Mouse (Mus musculus): ENCODE data around the gene Mrpl9. TPM values are rescaled to one million over a fixed set of nuclear protein-coding genes. Genes with fewer than 3 reads are reported as not detected.

The Mrpl9 gene
- polyA plus RNA-seq, 1 experiment from 2014 or later = 62.1 TPM

DNA sequence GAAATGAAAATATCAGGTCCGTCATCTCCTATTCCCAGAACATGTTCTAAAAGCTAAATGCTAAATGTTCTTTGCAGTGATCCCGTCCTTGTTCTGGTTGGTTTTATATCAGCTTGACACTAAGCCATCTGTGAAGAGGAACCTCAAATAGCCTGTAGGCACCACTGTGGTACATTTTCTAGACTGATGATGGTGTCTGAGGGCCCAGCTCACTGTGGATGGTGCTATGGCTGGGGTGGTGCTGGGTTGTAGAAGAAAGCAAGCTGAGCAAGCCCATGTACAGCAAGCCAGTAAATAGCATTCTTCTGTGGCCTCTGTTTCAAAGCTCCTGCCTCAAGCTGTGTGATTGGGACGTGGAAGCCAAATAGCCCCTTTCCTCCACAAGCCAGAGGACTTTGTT, 13.9 kb downstream of the Mrpl9 start:
- ATAC-seq = no peak
- Histone ChIP-seq H3K27ac (ENCODE audit: low read length) (peak overlapping the region; percentile 35; the same call in 1 of the 2 replicates), H3K4me2 (ENCODE audit: low read length) (no peak overlapping the region), H3K9ac (replicated peaks; ENCODE audit: low read depth, low read length) (no peak overlapping the region), H3K9me3 (ENCODE audit: control insufficient read depth, low read length) (no peaks in the 10 kb centered on the region), H3K4me3 (replicated peaks; ENCODE audit: low read length) (no peak overlapping the region), H3K27me3 (replicated peaks; ENCODE audit: control insufficient read depth, insufficient read depth, low read length) (no peaks in the 10 kb centered on the region), H3K36me3 (ENCODE audit: control insufficient read depth, insufficient read depth) (no peaks in the 10 kb centered on the region), H3K4me1 (replicated peaks; ENCODE audit: control insufficient read depth, insufficient read depth, low read length) (peaks cover 4% of the 10 kb centered on the region; the same call in 1 of the 2 replicates)
- 82% methylated on average over 3 of the region's 3 CpGs for WGBS

DNA sequence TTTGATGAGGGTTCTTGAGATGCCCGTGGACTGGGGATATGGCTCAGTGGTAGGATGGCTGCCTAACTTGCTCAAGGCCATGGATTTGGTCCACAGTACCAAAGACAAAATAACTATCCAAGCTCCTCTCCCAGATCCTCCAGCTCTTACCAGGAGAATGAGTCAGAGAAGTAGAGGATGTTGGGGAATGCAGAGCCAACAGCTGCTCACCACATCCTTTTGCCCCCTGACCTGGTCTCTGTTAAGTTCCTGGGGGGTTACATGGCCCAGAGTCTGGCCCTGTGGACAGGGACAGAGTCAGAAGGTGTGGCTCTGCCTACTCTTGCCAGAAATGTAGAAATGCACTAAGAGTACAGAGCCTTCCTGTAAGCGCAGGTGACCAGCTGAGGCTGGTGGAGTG, 16.7 kb downstream of the Mrpl9 start:
- ATAC-seq = no peak
- Histone ChIP-seq H3K4me3 (replicated peaks; ENCODE audit: low read length) (no peak overlapping the region), H3K4me2 (ENCODE audit: low read length) (no peak overlapping the region), H3K9ac (replicated peaks; ENCODE audit: low read depth, low read length) (no peak overlapping the region), H3K27me3 (replicated peaks; ENCODE audit: control insufficient read depth, insufficient read depth, low read length) (no peaks in the 10 kb centered on the region), H3K9me3 (ENCODE audit: control insufficient read depth, low read length) (no peaks in the 10 kb centered on the region), H3K4me1 (replicated peaks; ENCODE audit: control insufficient read depth, insufficient read depth, low read length) (peaks cover 18% of the 10 kb centered on the region), H3K27ac (ENCODE audit: low read length) (no peak overlapping the region), H3K36me3 (ENCODE audit: control insufficient read depth, insufficient read depth) (no peaks in the 10 kb centered on the region)
- WGBS = 95% methylated on average over 2 of the region's 2 CpGs

DNA sequence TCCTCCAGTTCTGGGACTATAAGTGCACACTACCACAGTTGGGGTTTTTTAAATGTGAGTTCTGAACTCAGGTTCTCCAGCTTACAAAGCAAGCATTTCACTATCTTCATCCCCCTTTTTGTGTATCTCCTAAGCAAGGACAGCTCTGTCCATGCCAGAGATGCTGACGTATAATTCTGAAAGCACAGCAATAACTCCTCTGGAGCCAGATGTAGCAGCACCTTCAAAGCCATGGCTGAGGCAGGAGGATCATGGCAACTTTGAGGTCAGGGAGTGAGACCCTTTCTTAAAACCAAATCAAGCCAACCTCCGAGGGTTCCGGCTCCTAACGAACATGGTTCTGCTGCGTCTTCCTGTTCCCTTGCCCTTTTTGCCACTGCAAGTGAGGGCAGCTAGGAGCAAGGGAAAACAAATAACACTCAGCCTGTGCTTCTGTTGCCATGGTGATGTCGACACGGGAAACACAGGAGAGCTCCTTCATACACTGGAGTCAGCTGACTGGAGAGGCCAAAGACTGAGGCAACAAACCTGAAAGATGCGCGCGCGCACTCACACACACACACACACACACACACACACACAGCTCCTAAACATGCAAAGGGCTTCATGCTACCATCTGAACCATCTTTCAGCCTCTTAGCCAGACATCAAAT, 20.9 kb downstream of the Mrpl9 start:
- Histone ChIP-seq H3K27ac (ENCODE audit: low read length) (peak overlapping the region; percentile 95), H3K9me3 (ENCODE audit: control insufficient read depth, low read length) (no peaks in the 10 kb centered on the region), H3K4me3 (replicated peaks; ENCODE audit: low read length) (no peak overlapping the region), H3K4me1 (replicated peaks; ENCODE audit: control insufficient read depth, insufficient read depth, low read length) (peaks cover 28% of the 10 kb centered on the region), H3K27me3 (replicated peaks; ENCODE audit: control insufficient read depth, insufficient read depth, low read length) (no peaks in the 10 kb centered on the region), H3K4me2 (ENCODE audit: low read length) (no peak overlapping the region), H3K36me3 (ENCODE audit: control insufficient read depth, insufficient read depth) (no peaks in the 10 kb centered on the region), H3K9ac (replicated peaks; ENCODE audit: low read depth, low read length) (0 out of 2 replicates have a peak overlapping the region, but pooled peaks have one; percentile 23)
- ATAC-seq = peak; percentile 70
- WGBS = 20% methylated on average over 11 of the region's 11 CpGs

DNA sequence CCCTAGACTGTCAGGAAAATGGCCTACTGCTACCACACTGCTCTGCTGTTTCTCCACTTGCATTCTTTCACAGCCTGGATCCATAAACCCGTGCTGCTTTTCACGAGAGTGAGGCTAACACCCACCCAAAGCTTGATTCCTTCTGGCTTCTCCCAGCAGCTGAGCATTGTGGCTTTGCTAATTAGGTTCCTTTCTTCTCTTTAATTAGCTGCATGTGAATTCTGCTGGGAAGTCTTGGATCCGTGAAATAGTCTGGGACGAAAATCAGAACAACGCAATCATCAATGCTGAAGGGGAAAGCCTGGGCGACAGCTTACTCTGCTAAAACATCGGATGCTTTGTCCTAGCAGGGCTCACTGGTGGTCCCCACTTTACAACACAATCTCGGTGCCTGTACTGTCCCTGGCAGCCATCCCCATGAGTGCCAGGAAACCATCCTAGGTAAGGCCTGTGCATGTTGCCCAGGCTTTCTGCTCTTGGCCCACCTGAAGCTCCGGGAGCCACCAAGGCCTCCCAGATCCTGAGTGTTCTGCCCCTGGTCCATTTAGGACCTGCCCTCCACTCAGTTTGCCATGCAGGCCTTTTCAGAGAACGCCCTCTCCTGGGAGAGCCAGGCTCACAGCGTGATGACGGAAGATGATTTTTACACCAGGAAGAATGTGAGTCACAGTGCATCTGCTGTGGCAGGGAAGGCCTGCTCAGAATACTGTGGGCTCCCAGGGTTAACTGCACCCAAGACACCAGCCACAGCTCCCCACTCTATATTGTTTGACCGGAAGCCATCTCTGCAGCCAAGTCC, 22.7 kb downstream of the Mrpl9 start:
- Histone ChIP-seq H3K36me3 (ENCODE audit: control insufficient read depth, insufficient read depth) (no peaks in the 10 kb centered on the region), H3K9ac (replicated peaks; ENCODE audit: low read depth, low read length) (peak overlapping the region; percentile 33), H3K9me3 (ENCODE audit: control insufficient read depth, low read length) (no peaks in the 10 kb centered on the region), H3K4me1 (replicated peaks; ENCODE audit: control insufficient read depth, insufficient read depth, low read length) (peaks cover 28% of the 10 kb centered on the region), H3K4me3 (replicated peaks; ENCODE audit: low read length) (no peak overlapping the region), H3K27me3 (replicated peaks; ENCODE audit: control insufficient read depth, insufficient read depth, low read length) (no peaks in the 10 kb centered on the region), H3K27ac (ENCODE audit: low read length) (peak overlapping the region; percentile 95), H3K4me2 (ENCODE audit: low read length) (no peak overlapping the region)
- ATAC-seq = peak; percentile 86
- WGBS = 21% methylated on average over 13 of the region's 13 CpGs

DNA sequence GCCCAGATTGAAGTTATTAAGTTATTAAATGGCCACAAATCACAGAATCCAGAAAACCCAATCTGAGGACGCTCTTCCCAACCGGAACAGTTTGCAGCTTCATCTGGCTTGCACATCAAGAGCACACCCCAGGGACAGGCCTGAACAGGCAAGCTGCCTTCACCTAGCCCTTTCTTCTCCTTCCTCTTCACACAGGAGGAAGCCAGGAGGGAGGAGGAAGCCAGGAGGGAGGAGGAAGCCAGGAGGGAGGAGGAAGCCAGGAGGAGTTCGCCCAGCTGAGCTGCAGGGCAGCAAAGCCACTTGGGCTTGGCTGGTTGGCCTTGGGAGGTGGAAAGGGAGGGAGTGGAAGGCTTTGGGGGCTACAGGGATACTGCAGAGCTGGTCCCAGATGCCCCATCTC, 25.8 kb downstream of the Mrpl9 start:
- Histone ChIP-seq H3K9me3 (ENCODE audit: control insufficient read depth, low read length) (no peaks in the 10 kb centered on the region), H3K27me3 (replicated peaks; ENCODE audit: control insufficient read depth, insufficient read depth, low read length) (no peaks in the 10 kb centered on the region), H3K9ac (replicated peaks; ENCODE audit: low read depth, low read length) (no peak overlapping the region), H3K4me3 (replicated peaks; ENCODE audit: low read length) (no peak overlapping the region), H3K27ac (ENCODE audit: low read length) (no peak overlapping the region), H3K36me3 (ENCODE audit: control insufficient read depth, insufficient read depth) (no peaks in the 10 kb centered on the region), H3K4me2 (ENCODE audit: low read length) (no peak overlapping the region), H3K4me1 (replicated peaks; ENCODE audit: control insufficient read depth, insufficient read depth, low read length) (peaks cover 41% of the 10 kb centered on the region)
- ATAC-seq = no peak
- WGBS = 57% methylated on average over 3 of the region's 3 CpGs

DNA sequence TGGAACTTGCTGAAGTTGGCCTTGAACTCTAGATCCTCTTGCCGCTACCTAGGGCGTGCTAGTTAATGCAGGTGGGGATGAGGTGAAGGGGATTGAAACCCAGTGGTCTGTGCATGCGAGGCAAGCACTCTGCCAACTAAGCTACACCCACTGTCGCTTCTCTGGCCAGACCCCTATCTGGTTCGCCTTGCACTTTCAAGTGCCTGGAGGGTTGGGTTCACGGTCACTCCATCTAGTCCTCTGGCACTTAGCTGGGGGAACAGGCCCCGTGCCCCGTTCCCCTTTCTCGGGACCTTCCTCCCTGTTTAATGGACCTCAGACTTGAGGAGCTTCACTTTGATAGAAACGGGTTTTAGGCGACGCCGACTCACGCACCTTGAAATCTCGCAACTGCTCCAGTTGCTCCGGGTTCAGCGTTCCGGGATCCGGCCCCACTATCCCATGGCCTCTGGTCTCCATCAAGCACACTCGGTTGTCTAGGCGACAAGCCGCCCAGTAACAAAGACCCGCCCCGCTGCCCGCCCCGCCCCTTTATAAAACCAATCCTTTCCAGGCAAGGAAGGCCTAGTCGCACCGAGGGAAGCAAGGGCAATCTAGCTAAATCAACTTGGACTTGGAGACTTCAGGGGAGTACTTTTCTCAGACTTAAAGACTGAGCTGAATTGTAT, 29.5 kb downstream of the Mrpl9 start:
- 12% methylated on average over 28 of the region's 28 CpGs for WGBS
- Histone ChIP-seq H3K36me3 (ENCODE audit: control insufficient read depth, insufficient read depth) (no peaks in the 10 kb centered on the region), H3K4me2 (ENCODE audit: low read length) (peak overlapping the region; percentile 54), H3K27me3 (replicated peaks; ENCODE audit: control insufficient read depth, insufficient read depth, low read length) (no peaks in the 10 kb centered on the region), H3K27ac (ENCODE audit: low read length) (peak overlapping the region; percentile 62), H3K4me3 (replicated peaks; ENCODE audit: low read length) (peak overlapping the region; percentile 33), H3K9ac (replicated peaks; ENCODE audit: low read depth, low read length) (peak overlapping the region; percentile 29; the same call in 1 of the 2 replicates), H3K9me3 (ENCODE audit: control insufficient read depth, low read length) (no peaks in the 10 kb centered on the region), H3K4me1 (replicated peaks; ENCODE audit: control insufficient read depth, insufficient read depth, low read length) (peaks cover 28% of the 10 kb centered on the region)
- peak; percentile 50 for ATAC-seq

DNA sequence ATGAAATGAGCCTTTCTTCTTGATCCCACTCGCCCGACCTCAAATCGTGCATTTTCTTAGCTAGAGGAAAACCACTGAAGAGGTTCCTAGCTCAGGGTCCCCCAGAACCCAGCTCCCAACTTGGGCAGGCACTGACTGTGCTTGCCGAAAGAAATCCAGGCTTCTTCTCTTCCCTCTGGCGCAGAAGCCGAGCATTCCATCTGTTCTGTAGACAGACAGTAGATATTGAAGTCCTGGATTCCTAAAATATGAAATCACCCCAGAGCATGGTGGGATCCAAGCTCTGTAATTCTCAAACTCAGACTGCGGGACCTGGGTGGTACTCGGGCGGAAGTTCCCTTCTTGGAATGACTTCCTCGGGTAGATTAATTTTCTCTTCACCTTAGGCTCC, 30.0 kb downstream of the Mrpl9 start:
- Histone ChIP-seq H3K9me3 (ENCODE audit: control insufficient read depth, low read length) (no peaks in the 10 kb centered on the region), H3K4me2 (ENCODE audit: low read length) (peak overlapping the region; percentile 54)

DNA sequence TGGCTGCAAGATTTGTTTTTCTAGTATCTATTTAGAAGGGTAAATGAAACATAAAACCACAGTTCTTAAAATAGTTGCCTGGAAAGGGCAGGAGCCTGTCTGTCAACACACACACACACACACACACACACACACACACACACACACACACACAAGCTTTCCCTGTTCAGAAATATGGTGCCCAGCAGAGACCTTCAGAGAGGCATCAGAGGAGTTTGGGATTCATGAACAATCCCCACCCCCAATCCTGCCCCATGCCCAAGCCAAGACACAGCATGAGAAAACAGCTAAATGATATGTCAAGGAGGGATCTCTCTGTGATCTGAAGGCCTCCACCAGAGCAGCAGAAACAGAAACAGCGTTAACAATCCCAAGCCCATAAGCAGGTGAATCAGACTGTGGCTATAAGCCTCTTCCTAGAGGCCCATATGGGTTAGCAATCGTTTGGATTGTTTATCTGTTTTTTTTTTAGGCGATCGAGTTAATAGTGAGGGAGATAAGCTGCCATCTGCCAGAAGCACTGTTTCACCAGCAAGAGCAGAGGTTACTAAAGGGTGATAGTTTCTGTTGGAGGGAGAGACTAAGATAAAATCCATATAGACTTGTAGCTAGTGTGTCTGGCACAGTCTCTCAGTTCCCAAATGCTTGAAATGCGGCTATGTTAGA, 30.6 kb downstream of the Mrpl9 start:
- Histone ChIP-seq H3K9ac (replicated peaks; ENCODE audit: low read depth, low read length) (no peak overlapping the region; the same call in 1 of the 2 replicates), H3K27ac (ENCODE audit: low read length) (peak overlapping the region; percentile 60), H3K36me3 (ENCODE audit: control insufficient read depth, insufficient read depth) (no peaks in the 10 kb centered on the region), H3K27me3 (replicated peaks; ENCODE audit: control insufficient read depth, insufficient read depth, low read length) (no peaks in the 10 kb centered on the region), H3K9me3 (ENCODE audit: control insufficient read depth, low read length) (no peaks in the 10 kb centered on the region), H3K4me2 (ENCODE audit: low read length) (no peak overlapping the region), H3K4me1 (replicated peaks; ENCODE audit: control insufficient read depth, insufficient read depth, low read length) (peaks cover 28% of the 10 kb centered on the region), H3K4me3 (replicated peaks; ENCODE audit: low read length) (no peak overlapping the region)
- no peak for ATAC-seq
- 69% methylated on average over 5 of the region's 5 CpGs for WGBS

More for the DNA sequence above, 30.0 kb downstream of the Mrpl9 start:
- Histone ChIP-seq H3K4me1 (replicated peaks; ENCODE audit: control insufficient read depth, insufficient read depth, low read length) (peaks cover 28% of the 10 kb centered on the region), H3K36me3 (ENCODE audit: control insufficient read depth, insufficient read depth) (no peaks in the 10 kb centered on the region), H3K27ac (ENCODE audit: low read length) (peak overlapping the region; percentile 62), H3K9ac (replicated peaks; ENCODE audit: low read depth, low read length) (peak overlapping the region; percentile 17; the same call in 1 of the 2 replicates), H3K4me3 (replicated peaks; ENCODE audit: low read length) (no peak overlapping the region), H3K27me3 (replicated peaks; ENCODE audit: control insufficient read depth, insufficient read depth, low read length) (no peaks in the 10 kb centered on the region)
- 41% methylated on average over 10 of the region's 10 CpGs for WGBS
- ATAC-seq = no peak
